10 mouse cellular contexts compared by ENCODE assay signal in the genomic region with DNA sequence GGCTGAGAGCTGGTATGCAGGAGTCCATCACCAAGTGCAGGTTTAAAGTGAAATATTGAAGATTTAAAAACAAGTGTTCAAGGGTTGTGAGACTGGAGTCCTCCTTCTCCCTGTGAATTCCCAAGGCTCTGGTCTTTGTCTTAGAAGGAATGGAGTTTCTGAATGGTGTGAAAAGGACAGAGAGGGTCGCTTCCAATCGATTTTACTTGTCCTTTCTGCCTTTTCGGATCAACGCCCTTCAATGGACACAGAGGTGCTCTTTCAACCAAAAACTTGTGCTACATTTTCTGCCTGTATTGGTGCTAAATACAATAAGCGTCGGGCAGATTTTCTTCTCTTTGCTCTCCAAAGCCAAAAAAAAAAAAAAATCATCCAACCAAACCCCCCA. TPM values are rescaled to one million over a fixed set of nuclear protein-coding genes. Genes with fewer than 3 reads are reported as not detected.
DNase-seq lines count a peak whose midpoint lies in the region; ATAC-seq lines count a peak whose summit lies in the region.
"Had no signal": no experiment of that assay in that cellular context is flagged by ENCODE, and none has a peak within 500 bp of the region (broad histone marks: within the 10 kb centered on the region; RNA-seq: fewer than 3 reads in every experiment).

No protein-coding gene starts in this region.

- no peak for ATAC-seq in kidney, embryonic 16.5 days (ENCODE audit: low FRiP score, low TSS enrichment)
- no peak for ATAC-seq in embryonic facial prominence, embryonic 11.5 days (replicated peaks; ENCODE audit: insufficient number of reproducible peaks, low FRiP score, low TSS enrichment, low read depth)
- ATAC-seq in hindbrain, embryonic 12.5 days (ENCODE audit: low FRiP score) = no peak
- no peak for ATAC-seq in midbrain, embryonic 15.5 days (replicated peaks)

- H3K9ac ChIP-seq in kidney, embryonic 16.5 days (replicated peaks; ENCODE audit: low read length) = peak overlapping the region; percentile 81
- no peak overlapping the region; the same call in 1 of the 2 replicates for H3K9ac ChIP-seq in embryonic facial prominence, embryonic 11.5 days (replicated peaks; ENCODE audit: low read length)
- H3K9ac ChIP-seq in hindbrain, embryonic 12.5 days = 0 out of 2 replicates have a peak overlapping the region, but pooled peaks have one; percentile 43
- H3K9ac ChIP-seq in midbrain, embryonic 15.5 days = no peak overlapping the region

- peaks cover 40% of the 10 kb centered on the region for H3K4me1 ChIP-seq in kidney, embryonic 16.5 days (ENCODE audit: insufficient read depth, low read length)
- H3K4me1 ChIP-seq in embryonic facial prominence, embryonic 11.5 days (ENCODE audit: control insufficient read depth, insufficient read depth, low read length) = peaks cover 6% of the 10 kb centered on the region; the same call in 1 of the 2 replicates
- H3K4me1 ChIP-seq in hindbrain, embryonic 12.5 days = peaks cover 32% of the 10 kb centered on the region
- peaks cover 16% of the 10 kb centered on the region for H3K4me1 ChIP-seq in midbrain, embryonic 15.5 days

- H3K4me2 ChIP-seq in kidney, embryonic 16.5 days (replicated peaks; ENCODE audit: low read depth, low read length) = peak overlapping the region; percentile 68
- H3K4me2 ChIP-seq in embryonic facial prominence, embryonic 11.5 days (ENCODE audit: low read depth, low read length) = peak overlapping the region; percentile 41
- peak overlapping the region; percentile 79 for H3K4me2 ChIP-seq in hindbrain, embryonic 12.5 days (replicated peaks)
- peak overlapping the region; percentile 49 for H3K4me2 ChIP-seq in midbrain, embryonic 15.5 days

- no peaks in the 10 kb centered on the region for H3K9me3 ChIP-seq in kidney, embryonic 16.5 days (ENCODE audit: low read length)
- H3K9me3 ChIP-seq in embryonic facial prominence, embryonic 11.5 days (replicated peaks; ENCODE audit: control insufficient read depth, low read length) = no peaks in the 10 kb centered on the region
- no peaks in the 10 kb centered on the region for H3K9me3 ChIP-seq in hindbrain, embryonic 12.5 days (replicated peaks)
- no peaks in the 10 kb centered on the region for H3K9me3 ChIP-seq in midbrain, embryonic 15.5 days

- no peak for DNase-seq in kidney, postnatal 14 days
- DNase-seq in embryonic facial prominence, embryonic 11.5 days (ENCODE audit: low spot score) = peak; percentile 18
- DNase-seq in MN1 (ENCODE audit: low spot score) = no peak
- no peak for DNase-seq in ovary, postnatal 36 days (ENCODE audit: low spot score)
- DNase-seq in spleen, postnatal 36 days (ENCODE audit: low spot score in 2 of 2) = no peak
- DNase-seq: cerebellum, postnatal 25 days had no signal

- 27% methylated on average over 6 of the region's 6 CpGs for WGBS in kidney, embryonic 16.5 days
- 12% methylated on average over 6 of the region's 6 CpGs for WGBS in embryonic facial prominence, embryonic 11.5 days
- WGBS in hindbrain, embryonic 12.5 days = 8% methylated on average over 6 of the region's 6 CpGs
- 12% methylated on average over 6 of the region's 6 CpGs for WGBS in midbrain, embryonic 15.5 days

- H3K4me3 ChIP-seq in kidney, embryonic 16.5 days (ENCODE audit: low read length) = peak overlapping the region; percentile 62
- peak overlapping the region; percentile 34; the same call in 1 of the 2 replicates for H3K4me3 ChIP-seq in embryonic facial prominence, embryonic 11.5 days (ENCODE audit: low read depth, low read length)
- H3K4me3 ChIP-seq in hindbrain, embryonic 12.5 days = peak overlapping the region; percentile 51; the same call in 1 of the 2 replicates
- H3K4me3 ChIP-seq in midbrain, embryonic 15.5 days = peak overlapping the region; percentile 46
- H3K4me3 ChIP-seq: myocyte had no signal

- no peaks in the 10 kb centered on the region for H3K36me3 ChIP-seq in kidney, embryonic 16.5 days (ENCODE audit: insufficient read depth, low read length)
- H3K36me3 ChIP-seq in embryonic facial prominence, embryonic 11.5 days (replicated peaks; ENCODE audit: control insufficient read depth, insufficient read depth, low read depth, low read length) = no peaks in the 10 kb centered on the region
- H3K36me3 ChIP-seq in hindbrain, embryonic 12.5 days = no peaks in the 10 kb centered on the region
- H3K36me3 ChIP-seq in midbrain, embryonic 15.5 days (replicated peaks) = no peaks in the 10 kb centered on the region

- 0 out of 2 replicates have a peak, but pooled peaks cover 3% of the 10 kb centered on the region for H3K27me3 ChIP-seq in kidney, embryonic 16.5 days (ENCODE audit: insufficient read depth, low read length)
- H3K27me3 ChIP-seq in embryonic facial prominence, embryonic 11.5 days (ENCODE audit: control insufficient read depth, insufficient read depth, low read length) = peaks cover 13% of the 10 kb centered on the region
- H3K27me3 ChIP-seq in hindbrain, embryonic 12.5 days = peaks cover 40% of the 10 kb centered on the region
- H3K27me3 ChIP-seq in midbrain, embryonic 15.5 days (replicated peaks) = peaks cover 51% of the 10 kb centered on the region

- peak overlapping the region; percentile 98 for H3K27ac ChIP-seq in kidney, embryonic 16.5 days (ENCODE audit: low read length)
- H3K27ac ChIP-seq in embryonic facial prominence, embryonic 11.5 days (replicated peaks; ENCODE audit: low read depth, low read length) = no peak overlapping the region
- peak overlapping the region; percentile 42 for H3K27ac ChIP-seq in hindbrain, embryonic 12.5 days
- H3K27ac ChIP-seq in midbrain, embryonic 15.5 days = peak overlapping the region; percentile 73

RNA-seq across cellular contexts. Expression of a gene that starts 1.7 kb away (rescaled TPM):
- polyA plus RNA-seq in kidney, embryonic 16.5 days (2015; fragmentation: Nextera tagmentation; extraction: Ambion mirVana) = 165 and 186 TPM in 2 replicates
- 106 and 114 TPM in 2 replicates for polyA plus RNA-seq in embryonic facial prominence, embryonic 11.5 days (2014; fragmentation: Nextera tagmentation; extraction: Ambion mirVana)
- polyA plus RNA-seq in hindbrain, embryonic 12.5 days (2016; fragmentation: Nextera tagmentation; extraction: Ambion mirVana) = 133 and 146 TPM in 2 replicates
- polyA plus RNA-seq in midbrain, embryonic 15.5 days (2015; fragmentation: Nextera tagmentation; extraction: Ambion mirVana) = 84.8 and 98.4 TPM in 2 replicates

Comparison
In these comparisons a context has a peak if more than half of its experiments do, and no peak if none do; other contexts are left out.
1. H3K9ac ChIP-seq: peak in kidney, embryonic 16.5 days (single experiment) and hindbrain, embryonic 12.5 days (single experiment); none in embryonic facial prominence, embryonic 11.5 days (single experiment) and midbrain, embryonic 15.5 days (single experiment).
2. Peak in every context shown above with its lines, with median percentiles within 50 percentile points of each other: H3K4me2 ChIP-seq and H3K4me3 ChIP-seq.